Mouse (Mus musculus): ENCODE results near the gene Tnfrsf22.
"Not testable (repeated sequence)": the region's sequence is repeated elsewhere in the genome, so short reads cannot be mapped to it uniquely, and the experiment has no call there.

Tnfrsf22 gene

DNA sequence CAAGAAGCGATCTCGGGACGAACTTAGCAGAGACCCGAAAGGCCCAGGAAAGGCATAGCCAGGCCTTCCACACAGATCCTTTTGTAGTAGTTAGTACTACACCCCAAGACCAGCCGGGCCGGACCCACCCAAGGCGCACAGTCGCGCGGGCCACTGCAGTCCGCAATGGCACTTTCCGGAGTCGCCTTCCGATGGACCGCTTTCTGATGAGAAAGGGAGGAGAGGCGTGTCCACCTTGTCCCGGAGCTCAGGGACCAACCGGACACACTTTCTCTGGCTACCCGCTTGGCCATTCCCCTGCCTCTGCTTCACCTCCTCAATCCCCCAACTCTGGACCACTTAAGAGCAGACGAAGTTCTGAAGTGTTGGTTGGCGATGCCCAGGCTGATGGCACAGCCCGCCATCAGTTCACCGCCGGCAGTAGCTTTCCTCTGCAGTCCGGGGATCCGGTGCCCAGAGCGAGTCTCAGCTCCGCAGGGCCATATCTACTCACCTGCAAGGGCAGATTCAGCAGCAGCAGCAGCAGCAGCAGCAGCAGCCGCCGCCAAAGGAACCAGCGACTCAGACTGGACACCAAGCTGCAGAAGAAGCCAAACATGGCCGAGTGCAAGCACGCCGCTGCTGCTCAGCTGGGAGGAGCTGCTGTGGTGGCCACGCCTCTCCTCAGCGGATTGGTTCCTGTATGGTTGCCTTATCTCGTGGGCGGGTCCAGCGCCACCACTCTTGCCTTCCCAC is at the start of gene Tnfrsf22:
Gene Tnfrsf22 (minus strand): TSS at position 628 of the 735 bp plus-strand sequence.
- in situ Hi-C loops (cut with MboI, MseI) = no loop called here

DNA sequence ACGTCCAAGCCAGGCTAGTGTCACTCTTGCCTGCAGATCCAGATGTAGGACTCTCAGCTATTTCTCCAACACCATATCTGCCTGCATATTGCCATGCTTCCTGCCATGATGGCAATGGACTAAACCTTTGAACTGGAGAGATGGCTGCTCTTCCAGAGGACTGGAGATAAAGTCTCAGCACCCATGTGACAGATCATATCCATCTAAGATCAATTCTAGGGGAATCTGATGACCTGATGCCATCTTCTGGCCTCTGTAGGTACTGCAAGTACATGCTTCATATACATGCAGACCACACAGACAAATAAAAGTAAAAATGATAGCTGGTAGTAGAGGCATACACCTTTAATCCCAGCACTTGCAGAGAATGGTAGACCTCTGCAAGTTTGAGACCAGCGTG is 46.7 kb upstream of the Tnfrsf22 start:
- in situ Hi-C loops (cut with MboI, MseI) = no loop called here

DNA sequence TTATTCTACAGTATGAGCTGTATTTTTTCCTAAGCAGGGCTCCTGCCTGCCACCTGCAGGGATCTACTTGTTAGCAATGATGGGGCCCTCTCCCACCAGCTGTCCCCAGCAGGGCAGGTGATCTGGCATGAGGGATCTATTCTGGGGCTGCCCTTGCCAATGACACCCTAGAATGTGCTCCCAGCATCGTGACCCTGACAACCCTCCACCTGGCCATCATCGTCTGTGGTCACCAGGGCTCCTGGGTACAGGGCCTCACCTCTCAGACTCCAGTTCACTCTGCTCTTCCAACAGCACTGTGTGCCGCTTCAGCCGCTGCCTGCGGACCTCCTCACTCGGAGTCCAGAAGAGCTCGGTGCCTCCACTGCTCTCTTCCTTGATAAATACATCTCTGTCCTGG is 45.1 kb upstream of the Tnfrsf22 start:
- in situ Hi-C loops (cut with MboI, MseI) = loop anchor here (5.0 kb wide), 1 partner anchor 77 kb away; no protein-coding TSS in a partner anchor

- in situ Hi-C loops (cut with MboI, MseI) = loop anchor here (5.0 kb wide), 1 partner anchor 76 kb away; no protein-coding TSS in a partner anchor
These were observed 43.5 kb upstream of the Tnfrsf22 start for GRCm38 (mm10) chr7:143692746-143693510.

- in situ Hi-C loops (cut with MboI, MseI) = loop anchor here (5.0 kb wide), 1 partner anchor 75 kb away; no protein-coding TSS in a partner anchor
These were observed 42.4 kb upstream of the Tnfrsf22 start for GRCm38 (mm10) chr7:143691909-143692308.

DNA sequence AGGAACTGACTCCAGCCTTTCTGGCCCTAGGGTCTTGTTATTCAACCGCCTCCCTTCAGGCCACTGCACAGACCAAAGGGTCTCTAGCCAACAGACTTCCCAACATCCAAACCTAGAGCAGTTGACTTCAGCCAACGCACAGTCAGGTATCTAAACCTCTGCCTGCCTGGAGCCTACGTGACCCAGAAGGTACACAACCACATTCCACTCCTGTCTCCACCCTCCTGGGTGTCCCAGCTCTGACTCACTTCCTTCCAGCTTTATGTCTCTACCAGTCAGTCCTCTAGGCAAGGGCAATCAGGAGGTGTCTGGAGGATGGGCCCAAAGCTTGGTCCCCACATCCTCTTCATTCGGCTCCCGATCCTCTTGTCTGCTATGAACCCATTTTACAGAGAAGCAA is 41.7 kb upstream of the Tnfrsf22 start:
- in situ Hi-C loops (cut with MboI, MseI) = loop anchor here (5.0 kb wide), 1 partner anchor 74 kb away; no protein-coding TSS in a partner anchor

DNA sequence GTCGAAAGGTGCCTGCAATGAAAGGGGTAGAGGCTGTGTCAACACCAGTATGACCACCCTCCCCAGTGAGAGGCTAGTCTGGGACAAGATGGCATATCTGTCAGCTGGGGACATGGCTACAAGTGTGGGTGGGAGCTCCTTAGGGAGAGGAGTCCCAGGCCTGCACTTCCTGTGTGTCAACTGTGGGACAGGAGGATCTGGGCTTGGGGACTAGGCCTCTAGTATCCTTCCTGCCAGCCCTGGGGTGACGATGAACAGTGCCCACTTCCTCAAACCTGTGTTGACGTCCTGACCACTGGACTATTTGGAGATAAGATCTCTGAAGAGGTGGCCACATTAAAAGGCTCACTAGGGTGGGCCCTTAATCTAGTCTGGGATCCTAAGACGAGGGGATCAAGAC is 40.5 kb upstream of the Tnfrsf22 start:
- in situ Hi-C loops (cut with MboI, MseI) = loop anchor here (5.0 kb wide), 1 partner anchor 73 kb away; no protein-coding TSS in a partner anchor

DNA sequence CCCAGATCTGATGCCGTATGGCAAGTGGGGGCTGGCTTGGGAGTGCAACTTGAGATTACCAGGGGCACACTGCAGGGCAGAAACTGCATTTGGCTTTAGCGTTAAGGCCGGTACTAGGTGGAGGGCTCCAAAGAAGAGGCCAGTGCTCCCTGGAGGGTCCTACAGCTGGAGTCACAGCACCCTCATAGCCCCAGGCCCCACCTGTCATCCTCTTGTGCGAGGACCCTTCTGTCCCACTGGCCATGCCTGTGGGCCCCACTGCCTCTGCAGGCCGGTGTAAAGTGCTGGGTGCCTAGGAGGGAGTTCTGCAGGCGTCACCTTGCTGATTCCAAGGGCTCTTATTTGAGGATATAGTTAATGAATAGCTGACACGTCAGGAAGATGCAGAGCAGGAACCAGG is 40.0 kb upstream of the Tnfrsf22 start:
- in situ Hi-C loops (cut with MboI, MseI) = no loop called here

DNA sequence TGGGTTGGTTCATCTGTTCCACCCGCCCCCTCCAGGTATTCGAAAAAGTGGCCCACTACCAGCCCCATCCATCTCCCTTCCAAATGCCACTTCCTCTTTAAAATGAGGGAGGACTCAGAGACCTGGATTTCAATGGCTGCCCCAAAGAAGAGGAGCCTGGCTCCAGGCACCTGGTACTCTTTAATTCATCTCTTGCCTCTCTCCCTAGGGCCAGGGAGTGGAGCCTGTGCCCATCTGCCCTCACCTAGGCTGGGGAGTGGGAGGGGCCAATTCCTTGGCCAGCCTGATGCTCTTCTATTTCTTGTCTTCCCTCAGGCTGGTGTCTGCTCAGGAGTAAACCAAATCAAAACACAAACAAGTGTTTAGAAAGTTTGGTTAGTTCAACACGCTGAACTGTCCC is 37.2 kb upstream of the Tnfrsf22 start:
- in situ Hi-C loops (cut with MboI, MseI) = not testable (repeated sequence)

- in situ Hi-C loops (cut with MboI, MseI) = not testable (repeated sequence)
These were observed 36.7 kb upstream of the Tnfrsf22 start for GRCm38 (mm10) chr7:143686191-143686590.

GRCm38 (mm10) chr7:143685359-143686067 is 36.1 kb upstream of the Tnfrsf22 start, which contains the start of gene Tnfrsf23:
Tnfrsf23 (minus strand) TSS chr7:143685872.
- in situ Hi-C loops (cut with MboI, MseI) = no loop called here

DNA sequence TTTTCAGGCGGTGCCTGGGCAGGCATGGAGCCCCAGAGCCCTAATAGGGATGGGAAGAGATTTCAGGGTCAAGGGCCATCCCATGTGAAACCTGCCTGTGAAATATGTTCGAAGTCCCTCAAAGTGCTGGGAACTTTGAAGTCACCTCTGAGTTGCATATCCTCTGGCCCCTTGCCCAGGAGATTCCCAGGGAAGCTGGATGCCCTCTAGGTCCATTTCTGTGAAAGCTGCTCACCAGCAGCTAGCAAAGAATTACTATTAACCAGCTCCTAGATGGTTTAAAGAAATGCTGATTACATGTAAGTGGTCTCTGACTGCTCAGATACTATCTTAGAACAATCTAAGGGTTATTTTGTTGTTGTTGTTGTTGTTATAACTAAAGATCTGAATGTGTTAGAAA is 35.1 kb upstream of the Tnfrsf22 start:
- in situ Hi-C loops (cut with MboI, MseI) = not testable (repeated sequence)

DNA sequence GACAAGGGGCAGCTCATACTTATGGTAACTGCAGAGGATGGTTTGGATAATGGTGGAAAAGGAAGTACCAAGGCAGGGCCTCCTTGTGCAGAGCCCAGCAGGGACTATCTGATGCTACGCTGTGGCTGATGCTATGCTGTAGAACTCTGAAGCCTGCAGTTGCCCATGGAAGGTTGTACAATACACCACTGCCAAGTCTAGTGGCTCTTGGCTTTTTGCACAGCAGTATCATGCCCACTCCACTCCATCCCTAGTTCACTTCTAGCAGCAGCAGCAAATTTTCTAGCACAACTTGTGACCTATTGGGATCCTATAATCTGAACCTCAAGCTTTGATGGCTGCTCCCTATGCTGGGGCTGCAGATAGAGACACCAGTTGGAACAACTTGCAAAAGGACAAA is 32.1 kb upstream of the Tnfrsf22 start:
- in situ Hi-C loops (cut with MboI, MseI) = no loop called here

GRCm38 (mm10) chr7:143680836-143681235 is 31.4 kb upstream of the Tnfrsf22 start:
- in situ Hi-C loops (cut with MboI, MseI) = not testable (repeated sequence)

GRCm38 (mm10) chr7:143679650-143680049 is 30.2 kb upstream of the Tnfrsf22 start:
- in situ Hi-C loops (cut with MboI, MseI) = not testable (repeated sequence)

DNA sequence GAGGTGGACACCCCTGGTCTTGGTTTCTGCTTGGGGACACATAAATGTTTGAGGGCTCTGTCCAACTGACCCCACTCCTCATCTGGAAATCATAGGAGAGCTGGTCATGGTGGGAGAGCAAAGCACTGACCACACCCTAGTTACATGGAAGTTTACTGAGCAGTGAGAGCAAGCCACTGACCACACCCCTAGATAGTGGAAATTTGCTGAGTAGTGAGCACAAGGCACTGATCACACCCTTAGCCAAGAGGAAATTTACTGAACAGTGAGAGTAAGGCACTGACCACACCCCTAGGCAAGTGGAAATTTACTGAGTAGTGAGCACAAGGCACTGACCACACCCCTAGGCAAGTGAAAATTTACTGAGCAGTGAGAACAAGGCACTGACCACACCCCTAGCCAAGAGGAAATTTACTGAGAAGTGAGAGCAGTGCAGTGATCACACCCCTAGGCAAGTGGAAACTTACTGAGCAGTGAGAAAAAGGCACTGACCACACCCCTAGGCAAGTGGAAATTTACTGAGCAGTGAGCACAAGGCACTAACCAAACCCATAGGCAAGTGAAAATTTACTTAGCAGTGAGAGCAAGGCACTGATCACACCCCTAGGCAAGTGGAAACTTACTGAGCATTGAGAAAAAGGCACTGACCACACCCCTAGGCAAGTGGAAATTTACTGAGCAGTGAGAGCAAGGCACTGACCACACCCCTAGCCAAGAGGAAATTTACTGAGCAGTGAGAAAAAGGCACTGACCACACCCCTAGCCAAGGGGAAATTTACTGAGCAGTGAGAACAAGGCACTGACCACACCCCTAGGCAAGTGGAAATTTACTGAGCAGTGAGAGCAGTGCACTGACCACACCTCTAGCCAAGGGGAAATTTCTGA is 17.2 kb upstream of the Tnfrsf22 start:
- in situ Hi-C loops (cut with MboI, MseI) = no loop called here

DNA sequence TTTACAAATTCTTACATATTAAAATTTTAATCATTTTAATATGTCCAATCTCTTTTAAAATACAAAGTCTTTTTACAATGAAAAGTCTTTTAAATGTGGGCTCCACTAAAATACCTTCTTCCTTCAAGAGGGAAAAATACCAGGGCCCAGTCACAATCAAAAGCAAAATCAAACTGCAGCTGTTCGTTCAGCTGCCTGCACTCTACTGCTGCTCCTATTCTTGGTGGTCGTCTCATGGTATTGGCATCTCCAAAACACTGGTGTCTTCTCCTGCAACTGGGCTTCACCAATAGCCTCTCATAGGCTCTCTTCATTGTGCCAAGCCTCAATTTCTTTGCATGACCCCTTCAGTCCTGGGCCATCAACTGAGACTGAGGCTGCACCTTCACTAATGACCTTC is 14.0 kb upstream of the Tnfrsf22 start:
- in situ Hi-C loops (cut with MboI, MseI) = no loop called here

- in situ Hi-C loops (cut with MboI, MseI) = no loop called here
These were observed 11.3 kb upstream of the Tnfrsf22 start for GRCm38 (mm10) chr7:143660797-143661196.

GRCm38 (mm10) chr7:143649769-143650346 is 397 bp upstream of the Tnfrsf22 start:
- in situ Hi-C loops (cut with MboI, MseI) = not testable (repeated sequence)

GRCm38 (mm10) chr7:143643949-143644348 is 5.5 kb downstream of the Tnfrsf22 start:
- in situ Hi-C loops (cut with MboI, MseI) = not testable (repeated sequence)

- in situ Hi-C loops (cut with MboI, MseI) = no loop called here
These were observed 12.8 kb downstream of the Tnfrsf22 start for GRCm38 (mm10) chr7:143636674-143637073.

Data from T-helper 2 cell (primary cell).